Mouse (Mus musculus) kidney, embryonic 16.5 days (tissue): ENCODE data around the gene Rrp8. TPM values are rescaled to one million over a fixed set of nuclear protein-coding genes. Genes with fewer than 3 reads are reported as not detected.
"Not testable (repeated sequence)": the region's sequence is repeated elsewhere in the genome, so short reads cannot be mapped to it uniquely, and the experiment has no call there.

Experiments
- ATAC-seq: fragments of 200-750 bp; cut with Nextera tagmentation; 2 replicates; pipeline ENCODE4 v1.8.0; 2017; ENCODE audit warnings: moderate TSS enrichment; ENCODE audit not compliant: low FRiP score, low TSS enrichment
- H3K27ac ChIP-seq: fragments of 300-500 bp; sonication (generic); 2 replicates; pipeline ENCODE4 v1.5.1; 2014; ENCODE audit warnings: low read length
- H3K27me3 ChIP-seq: fragments of 300-500 bp; sonication (generic); 2 replicates; pipeline ENCODE4 v1.6.1; 2014; ENCODE audit warnings: low read length, control low read depth, mixed read lengths; ENCODE audit not compliant: insufficient read depth
- H3K36me3 ChIP-seq: fragments of 300-500 bp; sonication (generic); 2 replicates; pipeline ENCODE4 v1.6.1; 2014; ENCODE audit warnings: low read length, control low read depth, mixed read lengths; ENCODE audit not compliant: insufficient read depth
- H3K4me1 ChIP-seq: fragments of 300-500 bp; sonication (generic); 2 replicates; pipeline ENCODE4 v1.6.1; 2014; ENCODE audit warnings: low read length, control low read depth, mixed read lengths; ENCODE audit not compliant: insufficient read depth
- H3K4me2 ChIP-seq: fragments of 300-500 bp; sonication (generic); replicated peaks from 2 replicates; pipeline ENCODE4 v1.6.1; 2014; ENCODE audit warnings: low read depth, low read length
- H3K4me3 ChIP-seq: fragments of 300-500 bp; sonication (generic); 2 replicates; pipeline ENCODE4 v1.5.1; 2014; ENCODE audit warnings: mild to moderate bottlenecking, low read length
- H3K9ac ChIP-seq: fragments of 300-500 bp; sonication (generic); replicated peaks from 2 replicates; pipeline ENCODE4 v1.6.1; 2014; ENCODE audit warnings: low read length
- H3K9me3 ChIP-seq: fragments of 300-500 bp; sonication (generic); 2 replicates; pipeline ENCODE4 v1.6.1; 2016; ENCODE audit warnings: low read length, control low read depth
- WGBS: fragments of 180-500 bp; shearing (Covaris S2); extraction: QIAGEN DNeasy Blood & Tissue Kit; methylation state at CpG from one replicate; pipeline ENCODE4 v1.1.7; 2014; 5-methylcytosine and 5-hydroxymethylcytosine counted together
- polyA plus RNA-seq: library from polyadenylated mRNA; unstranded; fragments of >200 nt; fragmentation: Nextera tagmentation; extraction: Ambion mirVana; gene quantifications from 2 replicates; pipeline ENCODE4 v1.2.1, GENCODE M21; 2015

The Rrp8 gene
- polyA plus RNA-seq, 1 experiment from 2014 or later, result 42.9 TPM

- Histone ChIP-seq H3K9ac (peak within 1 kb of the TSS; percentile 80), H3K9me3 (no peaks in the 10 kb centered on the region), H3K36me3 (peaks cover 40% of the 10 kb centered on the region), H3K4me3 (peak within 1 kb of the TSS; percentile 64), H3K4me2 (peak within 1 kb of the TSS; percentile 88), H3K27me3 (no peaks in the 10 kb centered on the region), H3K27ac (0 out of 2 replicates have a peak within 1 kb of the TSS, but pooled peaks have one; percentile 20), H3K4me1 (peaks cover 9% of the 10 kb centered on the region)
- ATAC-seq, result peak; percentile 94
- WGBS, result 20% methylated on average over 20 of the region's 20 CpGs
Observed at GRCm38 (mm10) chr7:105751491-105752433, 14.6 kb upstream of the Rrp8 start, which contains the start of gene Tpp1. Gene Tpp1, minus strand, starts transcription at chr7:105752235.

GRCm38 (mm10) chr7:105747776-105748175 is 10.6 kb upstream of the Rrp8 start:
- no peaks in the 10 kb centered on the region for H3K27me3 ChIP-seq
- H3K4me2 ChIP-seq, result no peak overlapping the region
- WGBS, result 78% methylated on average over 2 of the region's 2 CpGs
- no peaks in the 10 kb centered on the region for H3K9me3 ChIP-seq
- peaks cover 16% of the 10 kb centered on the region for H3K36me3 ChIP-seq
- H3K9ac ChIP-seq, result no peak overlapping the region
- no peak overlapping the region for H3K27ac ChIP-seq
- H3K4me1 ChIP-seq, result peaks cover 21% of the 10 kb centered on the region
- ATAC-seq, result no peak
- H3K4me3 ChIP-seq, result no peak overlapping the region

- no peaks in the 10 kb centered on the region for H3K9me3 ChIP-seq
- no peaks in the 10 kb centered on the region for H3K27me3 ChIP-seq
- H3K36me3 ChIP-seq, result peaks cover 44% of the 10 kb centered on the region
- peaks cover 22% of the 10 kb centered on the region for H3K4me1 ChIP-seq
- peak; percentile 98 for ATAC-seq
- WGBS, result under 1% methylated on average over 55 of the region's 67 CpGs
- peak within 1 kb of the TSS; percentile 94 for H3K9ac ChIP-seq
- peak within 1 kb of the TSS; percentile 81 for H3K4me2 ChIP-seq
- H3K4me3 ChIP-seq, result peak within 1 kb of the TSS; percentile 86
- H3K27ac ChIP-seq, result peak within 1 kb of the TSS; percentile 80
Observed at GRCm38 (mm10) chr7:105743926-105744590, 6.9 kb upstream of the Rrp8 start, which contains the start of gene Taf10. Gene Taf10, minus strand, starts transcription at chr7:105744361.

GRCm38 (mm10) chr7:105743246-105743925 is 6.2 kb upstream of the Rrp8 start:
- H3K27ac ChIP-seq, result peak overlapping the region; percentile 80; the same call in 1 of the 2 replicates
- WGBS, result 37% methylated on average over 20 of the region's 20 CpGs
- H3K4me1 ChIP-seq, result peaks cover 28% of the 10 kb centered on the region
- not testable (repeated sequence) for H3K9me3 ChIP-seq, ATAC-seq, H3K27me3 ChIP-seq
- H3K4me2 ChIP-seq, result peak overlapping the region; percentile 81
- peak overlapping the region; percentile 94 for H3K9ac ChIP-seq
- H3K36me3 ChIP-seq, result peaks cover 40% of the 10 kb centered on the region
- peak overlapping the region; percentile 86 for H3K4me3 ChIP-seq

GRCm38 (mm10) chr7:105742539-105743215 is 5.5 kb upstream of the Rrp8 start:
- H3K4me2 ChIP-seq, H3K9me3 ChIP-seq, H3K27me3 ChIP-seq, H3K9ac ChIP-seq, ATAC-seq, H3K27ac ChIP-seq: not testable (repeated sequence)
- Histone ChIP-seq H3K36me3 (peaks cover 38% of the 10 kb centered on the region), H3K4me1 (peaks cover 35% of the 10 kb centered on the region), H3K4me3 (peak overlapping the region; percentile 86; the same call in 1 of the 2 replicates)
- WGBS, result 80% methylated on average over 7 of the region's 7 CpGs

- WGBS, result 93% methylated on average over 9 of the region's 9 CpGs
- H3K9me3 ChIP-seq, result no peaks in the 10 kb centered on the region
- H3K27me3 ChIP-seq, result no peaks in the 10 kb centered on the region
- no peak for ATAC-seq
- peaks cover 38% of the 10 kb centered on the region for H3K4me1 ChIP-seq
- H3K9ac ChIP-seq, result no peak overlapping the region
- no peak overlapping the region for H3K4me2 ChIP-seq
- H3K27ac ChIP-seq, result no peak overlapping the region
- peaks cover 38% of the 10 kb centered on the region for H3K36me3 ChIP-seq
- no peak overlapping the region for H3K4me3 ChIP-seq
Observed at GRCm38 (mm10) chr7:105741978-105742377, 4.8 kb upstream of the Rrp8 start.

GRCm38 (mm10) chr7:105740851-105741250 is 3.7 kb upstream of the Rrp8 start:
- no peak overlapping the region for H3K4me3 ChIP-seq
- ATAC-seq, result no peak
- H3K27me3 ChIP-seq, result no peaks in the 10 kb centered on the region
- H3K36me3 ChIP-seq, result peaks cover 30% of the 10 kb centered on the region
- H3K27ac ChIP-seq, result no peak overlapping the region
- H3K9ac ChIP-seq, result no peak overlapping the region
- no peak overlapping the region for H3K4me2 ChIP-seq
- no peaks in the 10 kb centered on the region for H3K9me3 ChIP-seq
- H3K4me1 ChIP-seq, result peaks cover 38% of the 10 kb centered on the region
- 79% methylated on average over 6 of the region's 6 CpGs for WGBS

- ATAC-seq, result no peak
- Histone ChIP-seq H3K36me3 (peaks cover 30% of the 10 kb centered on the region), H3K4me1 (peaks cover 42% of the 10 kb centered on the region), H3K9ac (no peak overlapping the region), H3K4me2 (no peak overlapping the region), H3K4me3 (no peak overlapping the region), H3K27ac (no peak overlapping the region), H3K9me3 (no peaks in the 10 kb centered on the region), H3K27me3 (no peaks in the 10 kb centered on the region)
- WGBS, result 89% methylated on average over 13 of the region's 13 CpGs
Observed at GRCm38 (mm10) chr7:105740089-105740795, 3.1 kb upstream of the Rrp8 start.
